Mouse (Mus musculus) MEL (cell line): Measurements from ENCODE around the gene Col23a1. TPM values are rescaled to one million over a fixed set of nuclear protein-coding genes. Genes with fewer than 3 reads are reported as not detected.

Experiments used
- DNase-seq: peaks from one replicate; pipeline ENCODE4 v3.0.0; 2011; ENCODE audit warnings: low read depth, low spot score
- H3K27ac ChIP-seq: 2 replicates; pipeline ENCODE4 v1.5.1; 2012; ENCODE audit warnings: low read depth, mild to moderate bottlenecking, control low read depth, low read length, moderate library complexity; ENCODE audit not compliant: control insufficient read depth
- H3K27me3 ChIP-seq, 2 experiments: fragments of 150-350 bp in 1 of 2; sonication (generic) in 1 of 2; 2 replicates each; pipeline ENCODE4 v1.6.1; 2012; ENCODE audit warnings: low read length in 2 of 2, mild to moderate bottlenecking in 2 of 2, improper control_type of control experiment in 1 of 2, moderate library complexity in 1 of 2; ENCODE audit not compliant: insufficient read depth in 2 of 2, control insufficient read depth in 1 of 2
- H3K36me3 ChIP-seq, 2 experiments: 2 replicates each; pipeline ENCODE4 v1.6.1; 2012 to 2014; ENCODE audit warnings: low read length in 2 of 2, improper control_type of control experiment in 1 of 2, inconsistent platforms in 1 of 2, mild to moderate bottlenecking in 1 of 2; ENCODE audit not compliant: insufficient read depth in 2 of 2, control insufficient read depth in 1 of 2
- H3K4me1 ChIP-seq, 2 experiments: fragments of 150-350 bp in 1 of 2; sonication (generic) in 1 of 2; 2 replicates each; pipeline ENCODE4 v1.6.1; 2012; ENCODE audit warnings: low read length in 2 of 2, improper control_type of control experiment in 1 of 2, mild to moderate bottlenecking in 1 of 2; ENCODE audit not compliant: insufficient read depth in 2 of 2, control insufficient read depth in 1 of 2
- H3K4me3 ChIP-seq, 2 experiments: fragments of 150-350 bp in 1 of 2; sonication (generic) in 1 of 2; 2 replicates each; pipeline ENCODE4 v1.5.1; 2012; ENCODE audit warnings: low read depth in 2 of 2, low read length in 2 of 2, mild to moderate bottlenecking in 2 of 2, moderate library complexity in 2 of 2, control low read depth in 1 of 2, improper control_type of control experiment in 1 of 2; ENCODE audit not compliant: control insufficient read depth in 1 of 2, insufficient read depth in 1 of 2
- H3K79me2 ChIP-seq: 2 replicates; pipeline ENCODE4 v1.6.1; 2012; ENCODE audit warnings: mild to moderate bottlenecking, low read length, moderate library complexity; ENCODE audit not compliant: control insufficient read depth, poor library complexity, insufficient read depth
- H3K9ac ChIP-seq: 2 replicates; pipeline ENCODE4 v1.6.1; 2012; ENCODE audit warnings: low read depth, mild to moderate bottlenecking, control low read depth, low read length, moderate library complexity; ENCODE audit not compliant: control insufficient read depth, poor library complexity, severe bottlenecking
- H3K9me3 ChIP-seq: fragments of 150-350 bp; sonication (generic); replicated peaks from 2 replicates; pipeline ENCODE4 v1.6.1; 2012; ENCODE audit warnings: mild to moderate bottlenecking, low read length, improper control_type of control experiment, moderate library complexity; ENCODE audit not compliant: insufficient read depth
- BHLHE40 ChIP-seq: IDR thresholded peaks from 2 replicates; pipeline ENCODE4 v1.6.1; 2012; ENCODE audit warnings: low read depth, mild to moderate bottlenecking, inconsistent platforms, low read length, improper control_type of control experiment, borderline replicate concordance
- CHD1 ChIP-seq: IDR thresholded peaks from 2 replicates; pipeline ENCODE4 v1.6.1; 2012; ENCODE audit warnings: low read depth, mild to moderate bottlenecking, inconsistent platforms, low read length, improper control_type of control experiment
- CHD2 ChIP-seq: IDR thresholded peaks from 2 replicates; pipeline ENCODE4 v1.6.1; 2011; ENCODE audit warnings: low read length, improper control_type of control experiment
- CTCF ChIP-seq, 3 experiments: IDR thresholded peaks in 2 of 3; conservative IDR thresholded peaks in 1 of 3; 2 replicates each; pipeline ENCODE4 v1.5.1; 2011 to 2012; ENCODE audit warnings: low read length in 3 of 3, low read depth in 2 of 3, mild to moderate bottlenecking in 2 of 3, improper control_type of control experiment in 1 of 3, inconsistent platforms in 1 of 3, mixed read lengths in 1 of 3, moderate library complexity in 1 of 3; ENCODE audit not compliant: control insufficient read depth in 1 of 3, insufficient read depth in 1 of 3, poor library complexity in 1 of 3, severe bottlenecking in 1 of 3
- ETS1 ChIP-seq: IDR thresholded peaks from 2 replicates; pipeline ENCODE4 v1.6.1; 2012; ENCODE audit warnings: low read depth, mild to moderate bottlenecking, inconsistent platforms, low read length, improper control_type of control experiment, moderate library complexity
- GABPA ChIP-seq: IDR thresholded peaks from 2 replicates; pipeline ENCODE4 v1.6.1; 2012; ENCODE audit warnings: low read depth, mild to moderate bottlenecking, inconsistent platforms, low read length, improper control_type of control experiment, moderate library complexity
- GATA1 ChIP-seq: IDR thresholded peaks from 2 replicates; pipeline ENCODE4 v1.6.1; 2011; ENCODE audit warnings: low read depth, low read length, improper control_type of control experiment
- HCFC1 ChIP-seq: IDR thresholded peaks from 2 replicates; pipeline ENCODE4 v1.6.1; 2012; ENCODE audit warnings: low read depth, mild to moderate bottlenecking, inconsistent platforms, low read length, improper control_type of control experiment, moderate library complexity
- MAX ChIP-seq: IDR thresholded peaks from 2 replicates; pipeline ENCODE4 v1.6.1; 2011; ENCODE audit warnings: low read length, improper control_type of control experiment
- MAZ ChIP-seq: IDR thresholded peaks from 2 replicates; pipeline ENCODE4 v1.6.1; 2012; ENCODE audit warnings: low read depth, mild to moderate bottlenecking, inconsistent platforms, low read length, improper control_type of control experiment
- MEF2A ChIP-seq: IDR thresholded peaks from 2 replicates; pipeline ENCODE4 v1.6.1; 2014; ENCODE audit warnings: low read depth, mild to moderate bottlenecking, inconsistent platforms, low read length, improper control_type of control experiment; ENCODE audit not compliant: poor library complexity, insufficient replicate concordance, severe bottlenecking; ENCODE audit errors: extremely low read depth
- MYB ChIP-seq: IDR thresholded peaks from 2 replicates; pipeline ENCODE4 v1.6.1; 2011; ENCODE audit warnings: mild to moderate bottlenecking, low read depth, low read length, improper control_type of control experiment
- MYC ChIP-seq: IDR thresholded peaks from 2 replicates; pipeline ENCODE4 v1.6.1; 2011; ENCODE audit warnings: low read depth, mild to moderate bottlenecking, low read length, improper control_type of control experiment, moderate library complexity
- NELFE ChIP-seq: IDR thresholded peaks from 2 replicates; pipeline ENCODE4 v1.6.1; 2011; ENCODE audit warnings: low read depth, low read length, improper control_type of control experiment
- POLR2A ChIP-seq, 2 experiments: IDR thresholded peaks; 2 replicates each; pipeline ENCODE4 v1.6.1; 2011 to 2012; ENCODE audit warnings: low read length in 2 of 2, mild to moderate bottlenecking in 2 of 2, control low read depth in 1 of 2, improper control_type of control experiment in 1 of 2, low read depth in 1 of 2, moderate library complexity in 1 of 2; ENCODE audit not compliant: control insufficient read depth in 1 of 2, insufficient read depth in 1 of 2, poor library complexity in 1 of 2
- POLR2AphosphoS2 ChIP-seq: IDR thresholded peaks from 2 replicates; pipeline ENCODE4 v1.6.1; 2011; ENCODE audit warnings: low read length, improper control_type of control experiment
- RCOR1 ChIP-seq: IDR thresholded peaks from 2 replicates; pipeline ENCODE4 v1.6.1; 2012; ENCODE audit warnings: low read depth, mild to moderate bottlenecking, inconsistent platforms, low read length, improper control_type of control experiment
- SMC3 ChIP-seq: IDR thresholded peaks from 2 replicates; pipeline ENCODE4 v1.6.1; 2011; ENCODE audit warnings: low read depth, low read length, improper control_type of control experiment
- TBP ChIP-seq: IDR thresholded peaks from 2 replicates; pipeline ENCODE4 v1.8.0; 2011; ENCODE audit warnings: low read depth, low read length, improper control_type of control experiment
- ZC3H11A ChIP-seq: IDR thresholded peaks from 2 replicates; pipeline ENCODE4 v1.6.1; 2012; ENCODE audit warnings: low read depth, mild to moderate bottlenecking, inconsistent platforms, low read length, improper control_type of control experiment
- ZMIZ1 ChIP-seq: IDR thresholded peaks from 2 replicates; pipeline ENCODE4 v1.6.1; 2012; ENCODE audit warnings: low read depth, mild to moderate bottlenecking, inconsistent platforms, low read length, improper control_type of control experiment, moderate library complexity
- ZNF384 ChIP-seq: IDR thresholded peaks from 2 replicates; pipeline ENCODE4 v1.6.1; 2012; ENCODE audit warnings: low read depth, mild to moderate bottlenecking, inconsistent platforms, low read length, improper control_type of control experiment
- polyA plus RNA-seq, 2 experiments: library from polyadenylated mRNA; stranded (reverse) in 1 of 2; unstranded in 1 of 2; fragments of >175 nt in 1 of 2; fragments of >200 nt in 1 of 2; gene quantifications; 2 replicates each; pipeline versions ENCODE4 v1.2.1 to v1.2.4; 2012; ENCODE audit warnings: low replicate concordance in 2 of 2, low read depth in 1 of 2; ENCODE audit not compliant: insufficient read length in 2 of 2, insufficient read depth in 1 of 2, missing spikeins in 1 of 2
- total RNA-seq: library from RNA; depleted of rRNA; stranded (reverse); fragments of 300-350 nt; gene quantifications from 2 replicates; pipeline ENCODE4 v1.2.3, GENCODE M21; 2012

Col23a1 gene
- total and polyA plus RNA-seq, 3 experiments = under 0.01 to 0.03 TPM; not detected in 1

DNA sequence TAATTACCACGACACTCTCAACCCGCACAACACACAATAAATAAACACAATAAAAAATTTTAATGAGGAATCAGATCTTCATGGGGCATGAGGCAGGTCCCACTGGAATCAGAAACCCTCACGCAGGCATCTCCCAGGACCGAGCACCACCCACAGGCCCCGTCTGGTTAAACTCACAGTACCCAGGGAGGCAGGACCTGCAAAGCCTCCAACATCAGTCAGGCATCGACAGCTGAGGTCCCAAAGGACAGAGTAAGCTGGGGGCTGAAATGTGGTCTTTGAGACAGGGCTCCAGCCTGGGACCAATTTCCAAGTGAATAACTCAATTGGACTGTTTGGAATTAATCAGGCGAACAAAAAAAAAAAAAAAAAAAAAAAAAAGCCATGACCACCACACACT lies 248.7 kb downstream of the Col23a1 start:
- no peak for DNase-seq

DNA sequence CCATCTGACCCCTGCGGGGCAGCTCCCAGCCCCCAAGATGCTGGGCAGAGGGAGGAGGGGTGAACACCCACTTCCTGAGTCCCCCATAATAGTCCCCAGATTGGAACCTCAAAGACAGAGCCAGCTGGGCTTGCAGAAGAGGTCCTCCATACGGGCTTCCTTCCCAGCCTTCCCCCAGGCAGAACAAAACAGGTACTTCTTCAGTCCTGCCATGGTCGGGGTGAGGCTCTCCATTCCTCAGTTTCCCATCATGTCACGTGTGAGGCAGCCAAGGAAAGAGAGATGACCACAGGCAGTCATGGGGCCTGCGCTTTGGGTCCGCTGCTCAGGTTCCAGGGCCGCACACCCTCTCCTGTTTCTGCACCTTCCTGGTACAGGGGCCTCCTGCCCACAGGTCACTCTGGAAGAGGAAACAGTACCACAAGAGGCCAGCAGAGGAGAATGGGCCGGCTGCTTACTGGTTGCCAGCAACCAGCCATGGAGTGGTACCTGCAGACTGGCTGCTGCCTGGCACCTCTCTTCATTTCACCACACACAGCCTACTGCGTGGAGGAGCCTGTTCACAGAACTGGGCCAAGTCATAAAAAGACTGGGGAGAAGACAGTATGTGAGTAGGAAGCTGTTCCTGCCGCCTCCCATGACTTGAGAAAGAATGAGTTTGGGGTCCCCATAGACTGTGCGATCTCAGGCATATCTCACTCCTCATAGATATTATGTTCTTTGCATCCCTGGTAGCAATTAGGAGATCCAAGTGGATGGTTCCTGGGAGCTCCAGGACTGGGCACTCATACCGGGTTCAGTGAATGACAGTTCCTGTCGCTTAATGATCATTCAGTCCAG lies 249.4 kb downstream of the Col23a1 start:
- no peak overlapping the region for H3K9ac ChIP-seq

More for the DNA sequence above, 248.7 kb downstream of the Col23a1 start:
- Histone ChIP-seq H3K4me1 (peaks cover 0 to 14% of the 10 kb centered on the region in 2 experiments; a peak in 2 of 4 replicates), H3K9me3 (no peaks in the 10 kb centered on the region), H3K4me3 (no peak overlapping the region), H3K27me3 (no peaks in the 10 kb centered on the region), H3K79me2 (no peaks in the 10 kb centered on the region), H3K9ac (no peak overlapping the region), H3K27ac (no peak overlapping the region), H3K36me3 (peaks cover 0 to 2% of the 10 kb centered on the region in 2 experiments; a peak in 1 of 4 replicates)
- TF ChIP-seq ZNF384 (no peak), CHD2 (no peak), MAX (no peak), NELFE (no peak), HCFC1 (no peak), GABPA (no peak), POLR2A (IDR thresholded peaks at IDR 0.05; ENCODE audit: control insufficient read depth in 1 of 2, insufficient read depth in 1 of 2, low read depth in 1 of 2, low read length in 2 of 2, poor library complexity in 1 of 2) (no peak), CTCF (IDR thresholded peaks at IDR 0.05 in 2 of 3, conservative IDR thresholded peaks at IDR 0.05 in 1 of 3; ENCODE audit: control insufficient read depth in 1 of 3, insufficient read depth in 1 of 3, low read depth in 2 of 3, low read length in 3 of 3, poor library complexity in 1 of 3, severe bottlenecking in 1 of 3) (no peak), MEF2A (no peak), TBP (no peak), ZMIZ1 (no peak), MYC (no peak), MAZ (no peak), RCOR1 (no peak), SMC3 (no peak), ZC3H11A (no peak), GATA1 (no peak), MYB (no peak)

More for the DNA sequence above, 249.4 kb downstream of the Col23a1 start:
- no peak for DNase-seq
- peaks cover 4 to 21% of the 10 kb centered on the region in 2 experiments; a peak in 3 of 4 replicates for H3K4me1 ChIP-seq
- no peak for TF ChIP-seq CHD1
- no peak for TF ChIP-seq MYB
- TF ChIP-seq RCOR1 = no peak
- no peak for TF ChIP-seq ZC3H11A
- no peak for TF ChIP-seq POLR2AphosphoS2
- no peak for TF ChIP-seq BHLHE40
- TF ChIP-seq POLR2A (IDR thresholded peaks at IDR 0.05; ENCODE audit: control insufficient read depth in 1 of 2, insufficient read depth in 1 of 2, low read depth in 1 of 2, low read length in 2 of 2, poor library complexity in 1 of 2) = no peak
- TF ChIP-seq ETS1 = no peak
- H3K36me3 ChIP-seq = peaks cover 0 to 9% of the 10 kb centered on the region in 2 experiments; a peak in 2 of 4 replicates
- no peak overlapping the region for H3K27ac ChIP-seq
- H3K27me3 ChIP-seq = no peaks in the 10 kb centered on the region
- H3K4me3 ChIP-seq = no peak overlapping the region
- no peaks in the 10 kb centered on the region for H3K79me2 ChIP-seq
- no peaks in the 10 kb centered on the region for H3K9me3 ChIP-seq
